Mouse (Mus musculus) layer of hippocampus, adult 9-11 months (tissue): ENCODE measurements around the gene Camkk2.

Source experiments
- DNase-seq: peaks from one replicate; pipeline ENCODE4 v3.0.0; 2022

Gene Camkk2

GRCm38 (mm10) chr5:122780791-122781432, 1.7 kb upstream of the Camkk2 start:
- DNase-seq, result no peak

- no peak for DNase-seq
These were observed 680 bp downstream of the Camkk2 start for GRCm38 (mm10) chr5:122778231-122779226.

- no peak for DNase-seq
These were observed 1.9 kb downstream of the Camkk2 start for GRCm38 (mm10) chr5:122777322-122777721.

GRCm38 (mm10) chr5:122775646-122776286, 3.4 kb downstream of the Camkk2 start:
- DNase-seq, result no peak

- DNase-seq, result peak; percentile 49
These were observed 4.2 kb downstream of the Camkk2 start for GRCm38 (mm10) chr5:122774743-122775611.

- DNase-seq, result no peak
These were observed 5.5 kb downstream of the Camkk2 start for GRCm38 (mm10) chr5:122773756-122774155.

DNA sequence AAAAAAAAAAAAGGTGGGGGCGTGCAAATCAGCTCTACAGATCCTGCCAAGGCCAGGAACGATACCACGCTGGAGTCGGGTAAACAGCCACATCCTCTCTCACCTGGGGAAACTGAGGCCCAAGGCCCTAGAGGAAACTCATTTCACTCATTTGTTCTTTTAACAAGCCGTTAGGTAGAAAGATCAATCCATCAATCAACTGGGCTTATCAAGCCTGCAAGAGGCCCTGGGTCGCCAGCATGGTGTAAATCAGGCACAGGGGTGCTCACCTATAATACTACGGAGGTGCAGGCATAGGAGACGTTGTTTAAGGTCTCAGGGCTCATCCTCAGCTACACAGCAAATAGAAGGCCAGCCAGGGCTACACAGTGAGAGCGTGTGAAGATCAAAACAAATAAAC, 7.8 kb downstream of the Camkk2 start:
- DNase-seq, result no peak

DNA sequence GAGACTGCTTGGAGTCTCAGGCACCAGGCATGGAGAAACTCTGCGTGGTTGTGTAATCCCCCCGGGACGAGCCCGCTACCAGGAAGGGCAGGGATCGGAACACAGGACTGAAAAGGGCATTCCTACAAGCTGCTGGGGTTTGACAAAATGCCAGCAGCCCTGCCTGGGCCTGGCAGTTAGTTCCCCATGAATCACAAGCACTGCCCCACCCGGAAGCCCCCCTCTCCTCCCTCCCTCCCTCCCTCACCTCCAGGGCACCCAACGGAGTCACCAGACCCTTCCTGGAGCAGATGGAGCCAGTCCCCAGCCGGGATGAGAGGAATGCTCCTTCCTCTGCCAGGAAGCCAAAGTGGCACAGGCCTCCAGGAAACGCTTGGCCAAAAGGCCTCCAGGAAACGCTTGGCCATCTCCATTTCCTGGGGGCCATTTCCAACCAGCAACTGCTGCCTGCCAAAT, 8.4 kb downstream of the Camkk2 start:
- peak; percentile 73 for DNase-seq

DNA sequence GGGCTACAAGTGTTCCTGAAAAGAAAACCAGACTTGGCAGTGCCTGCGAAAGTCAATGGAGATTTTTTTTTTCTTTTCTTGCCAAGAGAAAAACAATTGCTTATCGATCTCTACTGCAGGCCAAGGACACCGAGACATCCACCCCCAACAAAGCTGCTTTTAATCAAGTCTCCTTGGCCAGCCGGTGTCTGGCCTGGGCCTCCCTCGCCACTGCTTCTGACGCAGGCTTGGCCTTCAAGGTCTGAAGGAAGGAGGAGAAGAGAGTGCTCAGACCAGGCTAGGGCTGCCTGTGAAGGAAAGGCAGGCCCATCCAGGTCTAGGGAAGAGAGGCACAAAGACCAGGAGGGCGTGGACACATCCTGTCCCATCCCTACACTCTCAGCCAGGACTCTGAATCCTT, 8.9 kb downstream of the Camkk2 start:
- no peak for DNase-seq

DNA sequence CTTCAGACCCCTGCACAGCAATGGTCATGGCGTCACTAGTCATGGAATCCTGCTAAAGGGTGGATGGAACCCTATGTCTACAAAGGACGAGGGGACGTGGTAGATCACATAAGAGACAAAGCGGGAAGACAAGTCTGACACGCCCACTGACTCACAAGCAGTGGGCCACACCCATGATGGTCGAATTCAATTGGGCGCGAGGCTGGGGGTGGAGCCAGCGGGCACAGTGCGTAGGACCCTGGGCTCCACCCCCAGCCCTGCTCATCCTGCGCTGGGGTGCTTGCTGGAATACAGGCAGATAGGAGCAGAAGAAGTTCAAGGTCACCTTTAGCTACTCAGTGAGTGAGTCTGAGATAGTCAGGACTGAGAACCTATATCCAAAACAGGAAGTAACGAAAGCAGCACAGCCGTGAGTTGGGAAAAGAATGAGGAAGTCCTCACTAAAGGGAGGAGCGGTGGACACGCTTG, 10.1 kb downstream of the Camkk2 start:
- DNase-seq, result no peak

GRCm38 (mm10) chr5:122767283-122767682, 11.9 kb downstream of the Camkk2 start:
- no peak for DNase-seq

- DNase-seq, result no peak
These were observed 15.2 kb downstream of the Camkk2 start for GRCm38 (mm10) chr5:122764032-122764464.

- no peak for DNase-seq
These were observed 15.8 kb downstream of the Camkk2 start for GRCm38 (mm10) chr5:122763271-122764031.

- no peak for DNase-seq
These were observed 22.5 kb downstream of the Camkk2 start for GRCm38 (mm10) chr5:122756680-122757079.

DNA sequence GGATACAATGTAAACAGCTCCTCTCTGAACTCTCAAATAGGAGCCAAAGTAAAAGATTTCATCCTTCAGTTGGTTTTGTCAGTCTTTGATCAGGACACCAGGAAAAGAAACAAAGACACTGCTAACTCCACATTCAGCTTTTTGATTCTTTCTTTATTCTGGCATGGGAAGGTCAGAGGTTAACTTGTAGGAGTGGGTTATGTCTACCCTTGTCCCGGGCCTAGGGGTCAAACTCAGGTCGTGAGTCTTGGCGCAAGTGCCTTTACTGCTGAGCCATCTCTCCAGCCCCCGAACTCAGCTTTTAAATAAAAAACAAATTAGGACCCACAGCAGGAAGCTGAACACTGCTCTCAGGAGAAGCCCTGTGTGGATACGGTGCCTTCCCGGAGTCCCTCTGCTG, 23.1 kb downstream of the Camkk2 start:
- no peak for DNase-seq

DNA sequence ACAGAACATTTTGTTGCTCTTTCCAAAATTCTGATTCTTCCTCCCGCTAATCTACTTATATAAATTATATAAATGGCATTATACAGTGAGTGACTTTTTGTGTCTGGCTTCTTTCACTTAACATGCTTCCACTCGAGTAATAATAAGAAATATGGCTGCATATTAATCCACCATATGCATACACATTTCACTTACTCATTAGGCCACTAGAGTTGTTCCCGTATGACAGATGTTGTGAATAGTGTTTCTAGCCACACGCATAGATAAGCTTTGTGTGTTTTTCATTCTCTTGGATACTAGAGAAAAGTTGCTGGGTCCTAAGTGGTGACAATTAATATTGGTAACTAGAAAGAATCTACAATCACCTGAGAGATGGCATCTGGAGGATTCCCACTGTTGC, 23.6 kb downstream of the Camkk2 start:
- no peak for DNase-seq

DNA sequence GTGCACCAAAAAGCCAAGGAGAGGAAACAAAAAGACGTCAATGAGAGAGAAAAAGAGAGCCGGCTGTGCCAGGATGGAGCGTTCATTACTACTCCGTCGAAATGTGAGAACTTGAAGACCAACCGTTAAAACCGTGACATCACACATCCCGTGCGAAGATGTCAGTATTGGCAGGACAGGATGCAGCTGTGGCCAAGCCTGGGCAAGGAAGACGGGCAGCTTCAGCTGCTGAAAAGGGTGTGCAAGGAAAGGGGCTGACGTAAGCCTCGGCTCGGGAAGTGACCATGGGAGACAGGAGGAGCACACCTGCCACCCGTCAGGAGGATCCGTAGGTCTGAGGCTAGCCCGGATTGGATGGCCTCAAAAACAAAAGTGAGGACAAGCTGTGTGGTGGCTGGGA, 24.7 kb downstream of the Camkk2 start:
- DNase-seq, result no peak

- no peak for DNase-seq
These were observed 31.3 kb downstream of the Camkk2 start for GRCm38 (mm10) chr5:122747950-122748349.

DNA sequence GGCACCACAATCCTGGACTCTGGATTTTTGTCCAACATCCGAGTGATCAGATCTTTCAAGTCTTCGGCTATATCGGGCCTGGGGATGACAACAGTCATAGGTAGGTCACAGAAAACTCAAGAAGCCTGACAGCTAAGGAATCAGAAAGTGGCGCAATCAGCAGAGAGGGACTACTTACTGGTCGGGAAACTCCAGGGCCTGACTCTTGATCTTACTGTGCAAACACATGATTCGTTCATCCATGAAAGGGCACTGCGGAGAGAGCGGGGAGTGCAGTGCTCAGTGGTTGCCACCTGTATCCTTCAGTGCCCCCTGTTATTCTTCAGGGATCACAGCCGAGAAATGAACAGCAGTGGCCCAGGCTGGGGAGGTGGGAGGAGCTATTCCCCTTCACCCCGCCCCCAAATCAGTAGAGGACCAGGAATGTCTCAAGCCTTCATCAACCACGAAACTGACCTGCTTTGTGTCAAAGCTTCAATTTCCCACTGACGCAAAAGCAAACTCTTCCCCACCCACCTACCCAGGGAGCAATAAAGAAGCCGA, 35.3 kb downstream of the Camkk2 start:
- DNase-seq, result no peak

DNA sequence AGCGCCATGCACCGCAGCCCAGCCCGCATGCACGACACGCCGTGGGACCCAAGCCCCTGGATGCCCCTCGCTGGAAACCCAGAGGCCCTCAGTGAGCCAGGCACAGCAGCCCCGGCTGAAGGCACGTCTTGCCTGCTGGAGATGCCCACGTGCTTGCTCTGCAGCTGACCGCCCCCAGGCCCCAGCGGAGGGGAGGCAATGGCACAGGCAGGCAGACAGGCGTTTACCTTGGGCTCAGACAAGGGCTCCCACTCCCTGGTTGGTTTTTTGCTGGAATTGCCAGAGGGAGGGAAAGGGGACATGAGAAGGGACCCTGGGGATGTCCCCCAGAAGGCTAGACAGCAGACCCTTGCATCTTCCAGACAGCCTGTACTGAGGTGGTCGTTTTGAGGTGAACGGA, 42.4 kb downstream of the Camkk2 start:
- no peak for DNase-seq

DNA sequence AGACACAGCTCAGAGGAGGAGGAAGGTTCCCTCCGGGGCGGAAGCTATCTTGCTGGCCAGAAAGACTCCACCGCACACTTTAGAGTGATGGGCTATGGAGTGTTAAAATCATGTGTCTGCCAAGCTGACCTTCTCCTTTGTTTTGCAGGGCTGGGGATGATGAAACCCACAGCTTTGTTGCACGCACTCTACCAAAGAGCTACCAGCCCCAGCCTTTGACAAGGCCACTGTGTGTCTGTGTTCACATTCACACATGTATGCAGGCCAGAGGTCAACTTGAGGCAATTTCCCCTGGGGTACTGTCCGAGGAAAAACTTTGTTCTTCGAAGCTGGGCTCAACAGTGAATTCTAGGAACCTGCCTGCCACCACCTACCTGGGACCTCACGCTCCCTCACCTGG, 43.4 kb downstream of the Camkk2 start:
- DNase-seq, result no peak
